Mouse (Mus musculus): ENCODE results near the gene Prlhr.

GRCm38 (mm10) chr19:60461476-60461875 lies 6.6 kb downstream of the Prlhr start:
- no peak for TF ChIP-seq ZNF384 (IDR thresholded peaks at IDR 0.05; ENCODE audit: low read depth, low read length)
- no peak for TF ChIP-seq CHD2 (IDR thresholded peaks at IDR 0.05; ENCODE audit: low read depth, low read length)
- no peak for TF ChIP-seq ZC3H11A (IDR thresholded peaks at IDR 0.05; ENCODE audit: borderline replicate concordance, low read depth, low read length)
- TF ChIP-seq HCFC1 (IDR thresholded peaks at IDR 0.05; ENCODE audit: borderline replicate concordance, insufficient read depth, low read length): no peak
- TF ChIP-seq MAFK (IDR thresholded peaks at IDR 0.05; ENCODE audit: insufficient read depth, low read depth, low read length): no peak

Data from ES-E14 (cell line).